Mouse (Mus musculus) heart, postnatal 25 days (tissue): ENCODE results near the gene 5830473C10Rik. TPM values are rescaled to one million over a fixed set of nuclear protein-coding genes. Genes with fewer than 3 reads are reported as not detected.

Experiments
- DNase-seq: peaks from one replicate; pipeline ENCODE4 v3.0.0; 2022; ENCODE audit warnings: low spot score
- intact Hi-C: fragments of 180-260 bp; cut with DNase I; formaldehyde crosslinking; loops from one replicate; pipeline ENCODE4 v1.15.1; 2025
- total RNA-seq, 2 experiments: library from RNA; stranded (reverse); gene quantifications; 2 replicates each; pipeline ENCODE4 v1.2.3; 2021

Gene 5830473C10Rik
- not detected for total RNA-seq

DNA sequence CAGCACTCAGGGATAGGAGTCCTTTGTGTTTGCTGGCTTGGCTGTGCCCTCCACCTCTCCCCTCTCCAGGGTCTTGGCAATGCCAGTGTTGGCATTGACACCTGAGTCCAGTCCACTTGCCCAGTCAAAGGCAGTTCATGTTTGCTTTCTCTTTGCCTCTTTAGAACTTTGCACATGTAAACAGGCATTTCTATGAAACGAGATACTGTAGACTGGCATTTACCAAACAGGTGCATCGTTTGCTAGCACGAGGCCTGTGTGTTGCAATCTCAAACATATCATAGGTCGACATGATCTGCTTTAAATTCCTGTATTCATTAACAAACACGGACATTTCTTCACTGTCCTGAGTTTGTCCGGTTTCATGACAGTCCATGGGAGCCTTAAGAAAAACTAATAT lies at the start of gene 5830473C10Rik:
Gene 5830473C10Rik, plus strand, starts transcription at position 365 of the 400 bp plus-strand sequence.
- DNase-seq: no peak
- intact Hi-C loops: no loop called here

- intact Hi-C loops: no loop called here
- DNase-seq: no peak
These were observed 48.5 kb upstream of the 5830473C10Rik start for GRCm38 (mm10) chr5:90512288-90512955.

- intact Hi-C loops: no loop called here
- no peak for DNase-seq
These were observed 45.3 kb upstream of the 5830473C10Rik start for GRCm38 (mm10) chr5:90515561-90515960.

DNA sequence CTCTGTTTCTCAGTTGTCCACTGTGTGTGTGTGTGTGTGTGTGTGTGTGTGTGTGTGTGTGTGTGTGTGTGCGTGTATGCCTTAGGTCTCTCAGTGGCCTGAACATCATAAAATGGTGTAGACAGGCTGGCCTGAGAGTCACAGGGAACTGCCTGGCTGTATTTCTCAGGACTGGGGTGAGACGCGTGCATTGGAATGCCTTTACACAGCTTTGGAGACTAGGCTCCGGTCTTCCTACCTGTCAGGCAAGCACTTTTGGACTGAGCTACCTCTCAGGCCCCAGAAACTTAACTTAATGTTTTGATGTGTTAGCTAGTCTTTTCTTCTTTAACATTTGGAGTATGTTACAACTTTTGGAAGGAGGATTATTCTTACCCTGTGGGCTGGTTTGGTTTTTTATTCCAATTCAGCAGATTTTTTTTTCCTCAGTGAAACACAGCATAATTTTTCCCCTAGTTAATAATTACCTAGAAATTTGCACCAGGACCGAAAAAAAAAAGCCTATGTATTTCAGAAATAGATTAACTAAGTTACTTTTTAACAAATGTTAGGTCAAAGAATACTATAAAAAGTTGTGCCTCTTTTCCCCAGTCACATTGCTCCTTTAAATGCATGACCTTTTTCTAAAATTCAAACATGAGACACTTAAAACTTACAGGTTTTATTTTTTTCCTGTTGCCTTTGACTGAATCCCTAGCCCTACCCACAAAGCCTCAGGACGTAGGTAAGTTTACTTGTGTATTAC lies 42.4 kb upstream of the 5830473C10Rik start, which contains the start of gene Afm:
Gene Afm, plus strand, starts transcription at position 577 of the 745 bp plus-strand sequence.
- intact Hi-C loops: no loop called here
- no peak for DNase-seq

DNA sequence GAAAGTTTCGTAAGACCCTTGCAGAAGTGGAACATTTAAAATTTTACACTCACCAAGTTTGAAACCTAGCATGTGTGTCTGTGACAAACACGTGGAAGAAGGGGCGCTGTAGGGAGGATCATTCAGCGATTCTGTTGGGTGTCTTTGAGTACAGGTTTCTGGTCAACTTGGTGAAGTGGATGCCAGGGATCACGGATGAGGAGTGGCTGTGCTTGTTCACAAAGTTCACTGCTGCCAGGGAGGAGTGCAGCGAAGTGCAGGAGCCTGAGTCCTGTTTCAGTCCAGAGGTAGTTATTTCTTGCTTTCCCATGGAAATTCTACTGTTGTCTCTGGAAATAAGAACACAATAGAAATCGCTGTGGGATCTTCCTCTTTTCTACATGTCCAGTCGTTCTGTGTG lies 9.7 kb upstream of the 5830473C10Rik start:
- DNase-seq: no peak
- intact Hi-C loops: no loop called here

GRCm38 (mm10) chr5:90556052-90556451 lies 4.9 kb upstream of the 5830473C10Rik start:
- DNase-seq: no peak
- intact Hi-C loops: no loop called here

GRCm38 (mm10) chr5:90561721-90562275 lies 891 bp downstream of the 5830473C10Rik start:
- DNase-seq: no peak
- intact Hi-C loops: no loop called here

GRCm38 (mm10) chr5:90562880-90563279 lies 2.0 kb downstream of the 5830473C10Rik start:
- intact Hi-C loops: no loop called here
- DNase-seq: no peak

- DNase-seq: no peak
- intact Hi-C loops: no loop called here
These were observed 3.3 kb downstream of the 5830473C10Rik start for GRCm38 (mm10) chr5:90564161-90564560.

GRCm38 (mm10) chr5:90565205-90565604 lies 4.3 kb downstream of the 5830473C10Rik start:
- intact Hi-C loops: no loop called here

GRCm38 (mm10) chr5:90567788-90568187 lies 6.9 kb downstream of the 5830473C10Rik start:
- intact Hi-C loops: no loop called here
- DNase-seq: no peak

More at GRCm38 (mm10) chr5:90565205-90565604, 4.3 kb downstream of the 5830473C10Rik start:
- no peak for DNase-seq

DNA sequence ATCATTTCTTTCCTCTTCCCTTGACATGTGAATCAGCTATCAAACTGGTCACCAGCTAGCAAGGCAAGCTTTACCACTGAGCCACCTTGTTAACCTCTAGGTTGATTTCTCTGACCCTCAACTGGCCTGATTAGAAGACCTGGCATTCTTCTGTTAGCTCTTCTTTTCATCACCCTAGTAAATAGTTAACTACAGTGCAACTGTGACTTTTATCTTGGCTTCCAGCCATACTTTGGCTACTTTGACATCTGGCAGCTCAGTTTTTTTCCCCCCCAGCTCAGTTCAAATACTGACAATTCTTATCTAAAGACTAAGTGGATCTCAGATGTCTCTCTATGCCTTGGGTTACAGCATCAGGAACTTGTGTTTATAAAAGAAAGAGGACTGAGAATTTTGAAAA lies 7.4 kb downstream of the 5830473C10Rik start:
- DNase-seq: no peak
- intact Hi-C loops: no loop called here

DNA sequence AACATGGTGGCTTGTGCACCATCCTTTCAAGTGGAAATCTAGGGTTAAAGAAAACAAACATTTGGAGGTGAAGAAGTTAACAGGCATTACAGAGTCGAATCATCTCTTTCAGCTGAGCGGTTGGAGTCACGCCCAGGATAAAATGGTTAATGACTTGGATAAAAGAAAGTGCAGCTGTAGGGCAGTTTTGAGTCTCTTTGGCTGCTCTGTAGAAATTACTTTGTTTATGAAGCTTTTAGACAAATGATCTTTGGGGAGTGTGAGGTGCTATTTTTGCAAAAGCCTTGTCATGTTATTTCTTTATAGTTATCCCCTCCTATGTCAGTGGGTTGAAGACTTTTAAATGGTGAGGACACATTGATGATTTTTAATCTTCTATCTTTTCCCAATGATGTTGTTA lies 10.3 kb downstream of the 5830473C10Rik start:
- intact Hi-C loops: no loop called here
- no peak for DNase-seq

DNA sequence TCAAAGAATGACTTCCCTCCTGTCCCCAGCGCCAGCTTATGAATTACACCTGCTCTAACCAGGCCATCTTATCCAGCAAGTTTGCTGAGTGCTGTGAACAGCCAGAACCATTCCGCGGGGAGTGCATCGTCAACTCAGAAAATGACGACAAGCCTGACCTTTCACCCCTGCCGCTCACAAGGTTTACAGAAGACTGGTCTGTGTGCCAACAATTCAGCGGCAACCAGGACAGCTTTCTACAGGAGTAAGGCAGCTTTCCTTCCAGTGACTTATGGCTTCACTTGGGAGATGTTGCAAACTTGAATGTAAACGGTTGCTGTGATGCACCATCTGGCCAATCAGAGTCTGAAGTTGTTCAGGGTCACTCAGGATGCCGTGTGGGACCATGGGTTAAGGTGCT lies 16.8 kb downstream of the 5830473C10Rik start:
- no peak for DNase-seq
- intact Hi-C loops: no loop called here

DNA sequence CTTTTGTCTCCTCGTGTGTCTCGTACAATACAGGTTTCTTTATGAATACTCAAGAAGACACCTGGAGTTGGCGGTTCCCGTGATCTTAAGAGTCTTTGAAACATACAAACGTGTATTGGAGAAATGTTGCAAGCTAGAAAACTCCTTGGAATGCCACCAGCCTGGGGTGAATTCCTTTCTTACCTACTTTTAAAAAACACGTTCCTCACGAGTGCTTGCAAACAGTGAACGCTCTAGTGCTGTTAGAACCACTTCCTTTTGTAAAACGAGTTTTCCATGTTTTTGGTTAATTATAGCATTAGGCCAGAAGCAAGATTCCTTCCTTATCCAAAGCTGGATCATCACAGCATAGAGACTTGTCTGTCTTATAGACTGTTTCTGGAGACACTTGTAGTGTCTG lies 18.6 kb downstream of the 5830473C10Rik start:
- intact Hi-C loops: no loop called here

DNA sequence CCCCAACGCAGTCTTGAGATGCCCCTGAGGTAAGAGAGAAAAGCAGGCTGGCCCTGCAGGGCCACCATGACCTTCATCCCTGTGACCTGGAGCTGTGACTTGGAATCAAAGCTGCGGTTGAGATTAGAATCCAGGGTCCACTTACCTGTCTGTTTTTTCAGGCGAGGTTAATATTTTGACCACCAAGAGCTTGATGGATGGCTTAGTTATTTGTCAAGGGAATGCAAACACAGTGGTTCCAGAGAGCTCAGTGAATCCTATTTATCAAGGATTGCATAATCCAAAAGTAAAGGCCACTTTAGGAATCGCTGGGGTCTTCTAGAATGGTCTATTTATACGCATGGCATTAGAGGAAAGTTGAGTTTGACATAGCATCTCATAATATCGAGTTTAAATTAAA lies 21.3 kb downstream of the 5830473C10Rik start:
- intact Hi-C loops: no loop called here
- DNase-seq: no peak

More for the DNA sequence above, 18.6 kb downstream of the 5830473C10Rik start:
- no peak for DNase-seq

DNA sequence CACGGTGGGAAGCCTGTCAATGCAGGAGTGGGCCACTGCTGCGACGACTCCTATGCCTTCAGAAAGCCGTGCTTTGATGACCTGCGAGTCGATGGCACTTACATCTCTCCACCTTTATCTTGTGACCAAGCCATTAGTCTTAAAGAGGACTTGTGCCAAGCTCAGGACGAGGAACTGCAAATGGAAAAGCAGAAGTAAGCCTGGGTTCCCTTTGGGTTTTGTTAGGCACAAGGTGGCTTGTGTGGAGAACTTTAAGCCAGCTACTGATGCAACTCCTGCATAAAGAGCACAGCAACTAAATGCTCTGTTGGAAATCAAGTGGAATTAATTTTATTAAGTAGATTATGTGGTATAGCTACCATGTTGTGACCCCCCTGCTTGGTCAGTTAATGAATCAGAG lies 23.9 kb downstream of the 5830473C10Rik start:
- intact Hi-C loops: loop anchor here (5.0 kb wide), 2 partner anchors 177 to 382 kb away; no protein-coding TSS in a partner anchor
- DNase-seq: no peak

- no peak for DNase-seq
- intact Hi-C loops: loop anchor here (5.0 kb wide), 2 partner anchors 179 to 384 kb away; no protein-coding TSS in a partner anchor
These were observed 25.6 kb downstream of the 5830473C10Rik start for GRCm38 (mm10) chr5:90586511-90586910.

GRCm38 (mm10) chr5:90588104-90588503 lies 27.2 kb downstream of the 5830473C10Rik start:
- intact Hi-C loops: loop anchor here (5.0 kb wide), 2 partner anchors 181 to 386 kb away; no protein-coding TSS in a partner anchor
- no peak for DNase-seq

- no peak for DNase-seq
- intact Hi-C loops: loop anchor here (5.0 kb wide), 2 partner anchors 182 to 387 kb away; no protein-coding TSS in a partner anchor
These were observed 28.0 kb downstream of the 5830473C10Rik start for GRCm38 (mm10) chr5:90588708-90589595.
